Mouse (Mus musculus) lung, embryonic 14.5 days (tissue): ENCODE results near the gene Eif1. TPM values are rescaled to one million over a fixed set of nuclear protein-coding genes. Genes with fewer than 3 reads are reported as not detected.
"Not testable (repeated sequence)": the region's sequence is repeated elsewhere in the genome, so short reads cannot be mapped to it uniquely, and the experiment has no call there.

ENCODE experiments used
- ATAC-seq: fragments of 200-750 bp; cut with Nextera tagmentation; 2 replicates; pipeline ENCODE4 v1.8.0; 2017; ENCODE audit warnings: mild to moderate bottlenecking, moderate TSS enrichment, moderate library complexity; ENCODE audit not compliant: insufficient read depth
- DNase-seq: peaks from one replicate; pipeline ENCODE4 v3.0.0-alpha.2; 2015
- H3K27ac ChIP-seq: fragments of 300-500 bp; sonication (generic); 2 replicates; pipeline ENCODE4 v1.5.1; 2014; ENCODE audit warnings: low read depth, mild to moderate bottlenecking, moderate library complexity
- H3K27me3 ChIP-seq: fragments of 300-500 bp; sonication (generic); 2 replicates; pipeline ENCODE4 v1.6.1; 2014; ENCODE audit warnings: low read length, control low read depth; ENCODE audit not compliant: insufficient read depth
- H3K36me3 ChIP-seq: fragments of 300-500 bp; sonication (generic); 2 replicates; pipeline ENCODE4 v1.6.1; 2014; ENCODE audit warnings: control low read depth; ENCODE audit not compliant: insufficient read depth
- H3K4me1 ChIP-seq: fragments of 300-500 bp; sonication (generic); 2 replicates; pipeline ENCODE4 v1.6.1; 2014; ENCODE audit warnings: antibody characterized with exemption, control low read depth; ENCODE audit not compliant: insufficient read depth
- H3K4me2 ChIP-seq: fragments of 300-500 bp; sonication (generic); 2 replicates; pipeline ENCODE4 v1.6.1; 2014; ENCODE audit warnings: mild to moderate bottlenecking
- H3K4me3 ChIP-seq: fragments of 300-500 bp; sonication (generic); 2 replicates; pipeline ENCODE4 v1.5.1; 2014; ENCODE audit warnings: low read depth, low read length
- H3K9ac ChIP-seq: fragments of 300-500 bp; sonication (generic); 2 replicates; pipeline ENCODE4 v1.6.1; 2014
- H3K9me3 ChIP-seq: fragments of 300-500 bp; sonication (generic); 2 replicates; pipeline ENCODE4 v1.6.1; 2016; ENCODE audit warnings: low read depth, low read length, control low read depth
- CTCF ChIP-seq: IDR thresholded peaks from 2 replicates; pipeline ENCODE4 v1.5.1; 2016; ENCODE audit warnings: antibody characterized with exemption, low read depth
- WGBS: fragments of 180-500 bp; shearing (Covaris S2); extraction: QIAGEN DNeasy Blood & Tissue Kit; methylation state at CpG from one replicate; pipeline ENCODE4 v1.1.7; 2014; 5-methylcytosine and 5-hydroxymethylcytosine counted together
- polyA plus RNA-seq: library from polyadenylated mRNA; unstranded; fragments of >200 nt; fragmentation: Nextera tagmentation; extraction: Ambion mirVana; gene quantifications from 2 replicates; pipeline ENCODE4 v1.2.1, GENCODE M21; 2014

Eif1 gene
- polyA plus RNA-seq, 1 experiment from 2014 or later: 1,908 TPM

DNA sequence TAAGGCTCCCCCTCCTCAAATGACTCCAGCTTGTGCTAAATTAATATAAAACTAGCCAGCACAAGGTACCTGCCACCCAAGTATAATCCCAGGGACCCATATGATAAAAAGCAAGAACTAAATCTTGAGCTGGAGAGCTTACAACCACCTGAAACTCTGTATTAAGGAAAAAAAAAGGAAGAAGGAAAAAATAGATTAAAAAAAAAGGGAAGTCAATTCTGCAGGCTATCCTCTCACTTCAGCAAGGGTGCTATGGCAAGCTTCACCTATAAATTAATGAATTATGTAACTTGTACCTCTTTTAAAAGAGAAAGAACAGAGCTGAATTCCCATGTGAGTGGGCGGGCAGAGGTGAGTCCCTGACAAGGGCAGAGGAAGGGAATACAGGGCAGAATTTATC, 8.0 kb upstream of the Eif1 start:
- Histone ChIP-seq H3K9ac (no peak overlapping the region), H3K4me2 (no peak overlapping the region), H3K9me3 (no peaks in the 10 kb centered on the region), H3K4me3 (no peak overlapping the region), H3K27me3 (no peaks in the 10 kb centered on the region), H3K4me1 (no peaks in the 10 kb centered on the region), H3K36me3 (no peaks in the 10 kb centered on the region), H3K27ac (no peak overlapping the region)
- 44% methylated on average over 1 of the region's 1 CpGs for WGBS
- no peak for DNase-seq
- no peak for ATAC-seq
- no peak for TF ChIP-seq CTCF

- ATAC-seq (no peak), DNase-seq (no peak)
- no peak for TF ChIP-seq CTCF
- Histone ChIP-seq H3K27me3 (no peaks in the 10 kb centered on the region), H3K4me3 (no peak overlapping the region), H3K9me3 (no peaks in the 10 kb centered on the region), H3K4me2 (no peak overlapping the region), H3K9ac (no peak overlapping the region), H3K27ac (no peak overlapping the region), H3K4me1 (no peaks in the 10 kb centered on the region), H3K36me3 (no peaks in the 10 kb centered on the region)
- 19% methylated on average over 5 of the region's 5 CpGs for WGBS
These were observed 7.5 kb upstream of the Eif1 start for GRCm38 (mm10) chr11:100312096-100312679.

DNA sequence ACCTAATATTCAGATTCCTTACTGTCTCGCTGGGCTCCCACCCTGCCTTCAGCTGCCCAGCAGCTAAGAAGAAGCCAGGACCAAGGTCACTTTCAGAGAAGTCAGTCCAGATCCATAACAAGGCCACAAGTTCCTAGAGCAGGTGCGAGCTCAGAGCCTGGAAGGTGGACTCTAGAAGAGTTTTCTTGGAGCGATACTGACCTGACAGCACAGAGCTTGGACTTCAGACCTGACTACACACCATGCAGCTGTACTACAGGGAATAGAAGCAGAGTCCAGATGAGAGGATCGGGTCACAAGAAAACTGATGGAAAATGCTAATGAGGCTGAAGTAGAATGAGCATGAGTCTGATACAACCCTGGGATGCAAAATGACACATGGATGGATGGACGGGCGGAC, 6.3 kb upstream of the Eif1 start:
- no peak overlapping the region for H3K27ac ChIP-seq
- H3K4me2 ChIP-seq: no peak overlapping the region
- H3K27me3 ChIP-seq: no peaks in the 10 kb centered on the region
- H3K4me1 ChIP-seq: no peaks in the 10 kb centered on the region
- no peak overlapping the region for H3K9ac ChIP-seq
- DNase-seq (no peak), ATAC-seq (no peak)
- WGBS: 87% methylated on average over 6 of the region's 6 CpGs
- H3K9me3 ChIP-seq: no peaks in the 10 kb centered on the region
- H3K36me3 ChIP-seq: no peaks in the 10 kb centered on the region
- no peak for TF ChIP-seq CTCF
- H3K4me3 ChIP-seq: no peak overlapping the region

DNA sequence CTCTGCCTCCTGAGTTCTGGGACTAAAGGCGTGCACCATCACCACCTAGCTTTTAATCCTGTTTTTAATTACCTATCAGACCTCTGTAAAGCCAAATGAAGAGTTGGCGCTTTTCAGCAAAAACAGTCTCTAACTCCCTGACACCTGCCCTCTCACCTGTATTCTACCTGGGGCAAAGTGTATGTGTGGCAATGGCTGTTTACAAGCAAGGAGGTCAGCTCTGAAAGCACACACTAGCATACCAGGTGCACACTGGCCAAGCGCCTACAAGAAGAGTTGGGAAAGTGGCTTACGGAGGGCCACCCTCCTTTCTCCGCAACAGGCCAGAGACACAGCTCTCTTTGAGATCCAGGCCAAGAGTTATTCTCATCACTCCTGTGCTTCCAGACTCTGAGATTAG, 4.2 kb upstream of the Eif1 start:
- Histone ChIP-seq H3K36me3 (peaks cover under 1% of the 10 kb centered on the region), H3K27ac (no peak overlapping the region), H3K4me1 (no peaks in the 10 kb centered on the region), H3K9me3 (no peaks in the 10 kb centered on the region), H3K27me3 (no peaks in the 10 kb centered on the region), H3K9ac (no peak overlapping the region), H3K4me2 (no peak overlapping the region), H3K4me3 (no peak overlapping the region)
- WGBS: 88% methylated on average over 5 of the region's 5 CpGs
- DNase-seq (no peak), ATAC-seq (no peak)
- TF ChIP-seq CTCF: no peak

DNA sequence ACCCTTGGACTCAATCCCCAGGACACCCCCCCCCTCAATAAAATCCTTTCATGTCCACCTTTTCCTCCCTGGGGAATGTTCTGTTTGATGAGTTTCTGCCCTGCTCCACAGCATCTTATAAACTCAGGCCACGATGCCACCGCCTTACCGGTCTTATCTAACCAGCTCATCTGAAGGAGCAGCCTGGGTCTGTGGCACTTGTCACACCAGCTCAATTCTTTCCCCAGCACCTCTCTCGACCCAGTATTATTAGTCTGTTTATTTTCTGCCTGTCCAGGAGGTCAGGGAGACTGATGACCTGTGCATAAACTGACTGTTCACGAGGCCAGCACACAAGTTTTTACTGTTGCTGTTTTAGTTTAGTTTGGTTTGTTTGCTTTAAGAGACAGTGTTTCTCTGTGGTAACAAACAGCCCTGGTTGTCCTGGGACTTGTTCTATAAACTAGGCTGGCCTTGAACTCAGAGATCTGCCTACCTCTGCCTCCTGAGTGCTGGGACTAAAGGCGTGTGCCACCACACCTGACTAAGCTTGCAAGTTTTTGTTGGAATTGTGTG, 1.8 kb upstream of the Eif1 start:
- ATAC-seq: no peak
- Histone ChIP-seq H3K4me2 (no peak overlapping the region), H3K4me1 (no peaks in the 10 kb centered on the region), H3K4me3 (no peak overlapping the region), H3K27me3 (no peaks in the 10 kb centered on the region), H3K9me3 (no peaks in the 10 kb centered on the region), H3K36me3 (peaks cover 23% of the 10 kb centered on the region), H3K27ac (no peak overlapping the region), H3K9ac (no peak overlapping the region)
- DNase-seq: no peak
- WGBS: 25% methylated on average over 6 of the region's 6 CpGs
- TF ChIP-seq CTCF: no peak

DNA sequence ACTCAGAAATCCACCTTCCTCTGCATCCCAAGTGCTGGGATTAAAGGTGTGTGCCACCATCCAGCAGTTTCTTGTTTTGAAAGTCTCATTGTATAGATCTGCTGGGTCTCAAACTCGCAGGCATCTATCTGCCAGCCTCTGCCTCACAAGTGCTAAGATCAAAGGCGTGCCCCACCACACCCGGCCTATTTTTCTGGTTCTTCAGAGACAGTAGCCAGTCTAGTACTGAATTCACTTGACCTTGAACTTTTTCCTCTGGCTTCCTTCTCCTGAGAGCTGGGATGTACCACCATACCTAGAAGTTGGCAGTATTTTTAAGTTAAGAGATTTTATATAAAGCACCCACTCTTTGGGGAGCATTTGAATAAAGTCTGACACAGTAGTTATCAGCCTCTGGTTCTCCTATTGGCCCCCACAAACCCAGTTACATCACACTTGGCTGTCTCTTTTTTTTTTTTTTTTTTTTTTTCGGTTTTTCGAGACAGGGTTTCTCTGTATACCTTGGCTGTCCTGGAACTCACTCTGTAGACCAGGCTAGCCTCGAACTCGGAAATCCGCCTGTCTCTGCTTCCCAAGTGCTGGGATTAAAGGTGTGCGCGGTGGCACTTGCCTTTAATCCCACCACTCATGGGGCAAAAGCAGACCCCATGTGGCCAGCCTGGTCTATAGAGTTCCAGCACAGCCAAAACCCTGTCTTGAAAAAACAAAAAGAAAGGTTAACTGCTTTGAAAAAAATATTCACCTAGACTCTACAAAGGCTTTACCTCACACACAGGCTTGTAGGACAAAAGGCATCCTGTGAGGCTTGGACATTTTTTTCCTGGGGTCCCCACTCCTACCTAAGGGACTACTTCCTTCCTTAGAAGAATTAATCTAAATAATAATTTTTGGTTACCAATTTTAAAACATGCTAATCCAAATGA, 895 bp upstream of the Eif1 start:
- Histone ChIP-seq H3K36me3 (peaks cover 23% of the 10 kb centered on the region), H3K9ac (peak overlapping the region; percentile 31; the same call in 1 of the 2 replicates), H3K27me3 (no peaks in the 10 kb centered on the region), H3K4me2 (peak overlapping the region; percentile 70), H3K9me3 (no peaks in the 10 kb centered on the region), H3K4me1 (no peaks in the 10 kb centered on the region), H3K27ac (peak overlapping the region; percentile 54; the same call in 1 of the 2 replicates), H3K4me3 (peak overlapping the region; percentile 33)
- 78% methylated on average over 10 of the region's 10 CpGs for WGBS
- ATAC-seq (0 out of 2 replicates have a peak, but pooled peaks have one; percentile 1), DNase-seq (no peak)
- TF ChIP-seq CTCF: no peak

- Histone ChIP-seq H3K4me3 (peak overlapping the region; percentile 76), H3K4me1 (no peaks in the 10 kb centered on the region), H3K4me2 (peak overlapping the region; percentile 83), H3K27me3 (no peaks in the 10 kb centered on the region), H3K9ac (peak overlapping the region; percentile 97), H3K27ac (peak overlapping the region; percentile 99), H3K9me3 (no peaks in the 10 kb centered on the region), H3K36me3 (peaks cover 23% of the 10 kb centered on the region)
- under 1% methylated on average over 40 of the region's 40 CpGs for WGBS
- TF ChIP-seq CTCF: no peak
- ATAC-seq (peak; percentile 83), DNase-seq (peak; percentile 97)
These were observed 516 bp downstream of the Eif1 start for GRCm38 (mm10) chr11:100320172-100320630.

DNA sequence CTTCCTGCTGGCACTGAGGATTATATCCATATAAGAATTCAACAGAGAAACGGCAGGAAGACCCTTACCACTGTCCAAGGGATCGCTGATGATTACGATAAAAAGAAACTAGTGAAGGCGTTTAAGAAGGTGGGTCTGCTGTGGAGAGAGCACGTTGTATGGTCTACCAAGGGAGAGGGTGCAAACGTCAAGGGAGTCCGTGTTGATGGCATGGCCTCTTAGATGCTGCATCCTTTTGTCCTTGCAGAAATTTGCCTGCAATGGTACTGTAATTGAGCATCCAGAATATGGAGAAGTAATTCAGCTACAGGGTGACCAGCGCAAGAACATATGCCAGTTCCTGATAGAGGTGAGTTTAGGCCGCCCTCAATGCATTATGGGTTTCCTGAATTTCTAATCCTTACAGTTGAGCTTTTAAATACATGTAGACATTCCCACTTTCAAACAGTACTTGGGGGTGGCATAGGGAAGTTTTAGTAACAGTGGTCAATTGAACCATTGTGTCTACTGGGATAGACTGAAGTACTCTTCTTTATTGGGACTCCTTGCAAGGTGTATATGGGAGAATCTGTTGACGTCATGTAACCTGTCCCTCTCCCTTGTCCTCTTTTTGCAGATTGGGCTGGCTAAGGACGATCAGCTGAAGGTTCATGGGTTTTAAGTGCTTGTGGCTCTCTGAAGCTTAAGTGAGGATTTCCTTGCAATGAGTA, 1.2 kb downstream of the Eif1 start:
- DNase-seq, H3K9me3 ChIP-seq, ATAC-seq, H3K4me1 ChIP-seq, H3K27me3 ChIP-seq: not testable (repeated sequence)
- Histone ChIP-seq H3K27ac (peak overlapping the region; percentile 99), H3K36me3 (peaks cover 23% of the 10 kb centered on the region), H3K9ac (peak overlapping the region; percentile 97), H3K4me3 (peak overlapping the region; percentile 76), H3K4me2 (peak overlapping the region; percentile 83)
- 15% methylated on average over 11 of the region's 11 CpGs for WGBS

DNA sequence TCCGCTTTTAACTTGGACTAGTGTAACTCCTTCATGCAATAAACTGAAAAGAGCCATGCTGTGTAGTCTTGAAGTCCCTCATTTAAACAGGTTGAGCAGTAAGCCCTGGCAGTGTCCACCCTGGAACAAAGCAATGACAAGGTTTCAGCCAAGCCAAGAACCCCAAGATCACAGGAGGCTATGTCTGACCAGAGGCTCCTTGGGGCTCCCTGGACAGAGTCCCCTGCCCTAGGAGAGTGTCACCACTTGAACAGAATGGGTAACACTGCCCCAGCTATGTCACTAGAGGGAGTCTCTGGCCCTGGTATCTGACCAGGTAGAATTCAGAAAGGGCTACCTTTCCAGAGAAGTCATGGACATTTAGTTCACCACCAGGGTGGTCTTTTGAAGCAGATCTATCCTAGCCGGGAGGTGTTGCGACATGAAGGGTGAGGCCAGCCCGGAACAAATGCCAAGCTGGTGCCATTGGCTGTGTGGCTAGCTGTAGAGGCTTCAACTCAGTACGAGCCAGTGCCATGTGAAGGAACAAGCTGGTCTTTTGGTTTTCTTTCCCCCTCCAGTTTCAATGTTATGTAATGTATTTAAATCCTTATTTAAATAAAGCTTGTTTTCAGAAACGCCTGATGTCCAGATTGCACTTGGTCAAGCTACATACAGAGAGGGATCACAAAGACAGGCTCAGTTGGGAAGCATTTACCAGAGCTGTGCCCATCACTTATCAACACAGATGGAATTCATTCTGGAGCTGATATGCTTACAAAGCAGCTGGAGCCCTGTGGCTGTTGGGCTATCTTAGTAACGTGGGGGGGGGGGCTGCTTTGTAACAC, 2.0 kb downstream of the Eif1 start:
- H3K4me1 ChIP-seq, ATAC-seq, H3K9ac ChIP-seq, H3K27me3 ChIP-seq, DNase-seq, H3K9me3 ChIP-seq, H3K4me2 ChIP-seq, H3K27ac ChIP-seq: not testable (repeated sequence)
- peaks cover 23% of the 10 kb centered on the region for H3K36me3 ChIP-seq
- WGBS: 75% methylated on average over 7 of the region's 7 CpGs
- peak overlapping the region; percentile 6; the same call in 1 of the 2 replicates for H3K4me3 ChIP-seq
